Comparison of ENCODE assay signal across 8 mouse cellular contexts in genomic region chr4:133887249-133887648, GRCm38 (mm10). TPM values are rescaled to one million over a fixed set of nuclear protein-coding genes. Genes with fewer than 3 reads are reported as not detected.
DNase-seq lines count a peak whose midpoint lies in the region; ATAC-seq and TF ChIP-seq lines count a peak whose summit lies in the region.

No protein-coding gene starts in this region.

- no peak for TF ChIP-seq POLR2A in brain, embryonic 14.5 days (IDR thresholded peaks at IDR 0.05; ENCODE audit: borderline replicate concordance, extremely low read depth, insufficient read depth, insufficient read length, poor library complexity, severe bottlenecking)

- under 1% methylated on average over 30 of the region's 32 CpGs for WGBS in forebrain, postnatal 0 days
- WGBS in kidney, embryonic 16.5 days: under 1% methylated on average over 23 of the region's 32 CpGs

- peak overlapping the region; percentile 57; the same call in 1 of the 2 replicates for H3K27ac ChIP-seq in forebrain, postnatal 0 days (ENCODE audit: low read depth, low read length)
- peak overlapping the region; percentile 59 for H3K27ac ChIP-seq in kidney, embryonic 16.5 days (ENCODE audit: low read length)

- H3K4me2 ChIP-seq in forebrain, postnatal 0 days (ENCODE audit: low read depth): peak overlapping the region; percentile 99
- peak overlapping the region; percentile 93 for H3K4me2 ChIP-seq in kidney, embryonic 16.5 days (replicated peaks; ENCODE audit: low read depth, low read length)

- 0 out of 2 replicates have a peak, but pooled peaks cover 4% of the 10 kb centered on the region for H3K4me1 ChIP-seq in forebrain, postnatal 0 days (ENCODE audit: insufficient read depth)
- peaks cover 23% of the 10 kb centered on the region for H3K4me1 ChIP-seq in kidney, embryonic 16.5 days (ENCODE audit: insufficient read depth, low read length)

- no peak for TF ChIP-seq CTCF in brain, embryonic 14.5 days (IDR thresholded peaks at IDR 0.05; ENCODE audit: borderline replicate concordance, extremely low read depth, insufficient read depth, insufficient read length)
- TF ChIP-seq CTCF in forebrain, postnatal 0 days (IDR thresholded peaks at IDR 0.05; ENCODE audit: low read depth): no peak

- peak; percentile 47 for DNase-seq in retina, embryonic 14.5 days (ENCODE audit: low spot score)
- no peak for DNase-seq in retina, postnatal 1 day
- peak; percentile 12 for DNase-seq in brain, embryonic 14.5 days (ENCODE audit: low read depth)
- no peak for DNase-seq in forebrain, postnatal 0 days
- no peak for DNase-seq in left cerebral cortex, postnatal 25 days (ENCODE audit: low spot score in 2 of 2)
- DNase-seq in spleen, postnatal 4 days (ENCODE audit: low spot score in 2 of 2): no peak

- H3K36me3 ChIP-seq in forebrain, postnatal 0 days (ENCODE audit: insufficient read depth): no peaks in the 10 kb centered on the region
- no peaks in the 10 kb centered on the region for H3K36me3 ChIP-seq in kidney, embryonic 16.5 days (ENCODE audit: insufficient read depth, low read length)

- no peaks in the 10 kb centered on the region for H3K27me3 ChIP-seq in forebrain, postnatal 0 days (ENCODE audit: insufficient read depth, low read length)
- H3K27me3 ChIP-seq in kidney, embryonic 16.5 days (ENCODE audit: insufficient read depth, low read length): no peaks in the 10 kb centered on the region

- H3K9ac ChIP-seq in forebrain, postnatal 0 days: peak overlapping the region; percentile 81
- peak overlapping the region; percentile 87 for H3K9ac ChIP-seq in kidney, embryonic 16.5 days (replicated peaks; ENCODE audit: low read length)

- peak overlapping the region; percentile 77 for H3K4me3 ChIP-seq in forebrain, postnatal 0 days (ENCODE audit: low read depth, low read length)
- H3K4me3 ChIP-seq in kidney, embryonic 16.5 days (ENCODE audit: low read length): peak overlapping the region; percentile 79

- H3K9me3 ChIP-seq in forebrain, postnatal 0 days (ENCODE audit: low read length): no peaks in the 10 kb centered on the region
- H3K9me3 ChIP-seq in kidney, embryonic 16.5 days (ENCODE audit: low read length): no peaks in the 10 kb centered on the region

- ATAC-seq in forebrain, postnatal 0 days: peak; percentile 47
- peak; percentile 54 for ATAC-seq in kidney, embryonic 16.5 days (ENCODE audit: low FRiP score, low TSS enrichment)
- ATAC-seq in megakaryocyte progenitor cell, adult 5-6 weeks (replicated peaks; ENCODE audit: poor library complexity): 0 out of 2 replicates have a peak, but pooled peaks have one; percentile 6

- intact Hi-C loops in left cerebral cortex, postnatal 25 days (cut with DNase I): no loop called here

RNA-seq across cellular contexts. Expression of gene Rps6ka1, which starts 0.3 kb away (rescaled TPM):
- 15.8 and 20.1 TPM in 2 replicates for polyA plus RNA-seq in brain, embryonic 14.5 days (2012; rRNA removed)
- total RNA-seq in forebrain, postnatal 0 days (2014; rRNA removed): 21.2 and 21.4 TPM in 2 replicates
- 14.3 and 19.4 TPM in 2 replicates for polyA plus RNA-seq in forebrain, postnatal 0 days (2015; fragmentation: Nextera tagmentation; extraction: Ambion mirVana)
- 52.0 and 53.4 TPM in 2 replicates for polyA plus RNA-seq in kidney, embryonic 16.5 days (2015; fragmentation: Nextera tagmentation; extraction: Ambion mirVana)
- 96.7 and 112 TPM in 2 replicates for total RNA-seq in megakaryocyte progenitor cell, adult 5-6 weeks (2015)
- 126 and 160 TPM in 2 replicates for total RNA-seq in megakaryocyte progenitor cell, adult 5-6 weeks (2017)
- 10 to 100 TPM; 13.1 to 14.1 TPM for total RNA-seq in left cerebral cortex, postnatal 25 days (2021)

Comparison
In these comparisons a context has a peak if more than half of its experiments do, and no peak if none do; other contexts are left out.
1. DNase-seq: peak in retina, embryonic 14.5 days (single experiment) and brain, embryonic 14.5 days (single experiment); none in retina, postnatal 1 day (single experiment), forebrain, postnatal 0 days (single experiment), left cerebral cortex, postnatal 25 days (0 of 2) and spleen, postnatal 4 days (0 of 2).
2. Peak in every context shown above with its lines, with median percentiles within 50 percentile points of each other: ATAC-seq.